Mouse (Mus musculus) sigmoid colon, adult 10 weeks (tissue): ENCODE measurements around the gene Zfp658. TPM values are rescaled to one million over a fixed set of nuclear protein-coding genes. Genes with fewer than 3 reads are reported as not detected.

Source experiments
- polyA plus RNA-seq: library from polyadenylated mRNA; stranded (reverse); fragments of 350-450 nt; fragmentation: Illumina TruSeq; extraction: RNeasy Lipid Tissue Mini Kit (QIAGEN cat#74804); gene quantifications from one replicate; pipeline ENCODE4 v1.2.3, GENCODE M21; 2014; ENCODE audit warnings: low read depth, low replicate concordance

The Zfp658 gene
- 1.5 TPM for polyA plus RNA-seq

GRCm38 (mm10) chr7:43562006-43562633 is at the start of gene Zfp658:
Gene Zfp658, plus strand, starts transcription at chr7:43562256.

DNA sequence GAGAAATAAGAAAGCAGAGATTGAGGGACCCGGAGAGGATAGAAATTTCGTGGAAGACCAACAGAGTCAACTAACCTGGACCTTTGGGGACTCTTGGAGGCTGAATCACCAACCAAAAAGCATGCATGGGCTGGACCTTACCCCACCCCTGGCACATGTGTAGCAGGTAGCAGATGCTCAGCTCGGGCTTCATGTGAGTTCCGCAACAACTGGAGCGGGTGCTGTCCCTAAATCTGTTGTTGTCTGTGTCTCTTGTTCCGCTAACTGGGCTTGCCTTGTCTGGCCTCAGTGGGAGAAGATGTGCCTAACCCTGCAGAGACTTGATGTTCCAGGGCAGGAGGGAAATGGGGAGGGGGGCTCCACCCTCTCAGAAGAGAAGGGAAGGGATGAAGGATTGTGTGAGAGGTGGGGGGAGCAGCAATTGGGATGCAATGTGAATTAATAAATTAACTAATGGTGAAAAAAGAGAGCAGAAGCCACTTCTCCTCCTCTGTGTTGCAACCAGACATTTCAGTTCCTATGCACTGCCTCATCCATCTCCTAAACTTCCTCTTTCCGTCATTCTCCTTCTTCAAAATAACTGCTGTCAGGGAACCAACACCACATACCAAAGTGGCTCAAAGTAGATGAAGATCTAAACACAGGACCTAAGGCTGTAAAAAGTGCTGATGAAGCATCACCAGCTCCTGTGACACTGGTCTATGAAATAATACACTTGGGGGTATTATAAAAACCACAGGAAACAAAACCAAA is 17.7 kb upstream of the Zfp658 start, which contains the start of gene Cd33:
Gene Cd33 (minus strand): TSS at position 204 of the 753 bp plus-strand sequence.

DNA sequence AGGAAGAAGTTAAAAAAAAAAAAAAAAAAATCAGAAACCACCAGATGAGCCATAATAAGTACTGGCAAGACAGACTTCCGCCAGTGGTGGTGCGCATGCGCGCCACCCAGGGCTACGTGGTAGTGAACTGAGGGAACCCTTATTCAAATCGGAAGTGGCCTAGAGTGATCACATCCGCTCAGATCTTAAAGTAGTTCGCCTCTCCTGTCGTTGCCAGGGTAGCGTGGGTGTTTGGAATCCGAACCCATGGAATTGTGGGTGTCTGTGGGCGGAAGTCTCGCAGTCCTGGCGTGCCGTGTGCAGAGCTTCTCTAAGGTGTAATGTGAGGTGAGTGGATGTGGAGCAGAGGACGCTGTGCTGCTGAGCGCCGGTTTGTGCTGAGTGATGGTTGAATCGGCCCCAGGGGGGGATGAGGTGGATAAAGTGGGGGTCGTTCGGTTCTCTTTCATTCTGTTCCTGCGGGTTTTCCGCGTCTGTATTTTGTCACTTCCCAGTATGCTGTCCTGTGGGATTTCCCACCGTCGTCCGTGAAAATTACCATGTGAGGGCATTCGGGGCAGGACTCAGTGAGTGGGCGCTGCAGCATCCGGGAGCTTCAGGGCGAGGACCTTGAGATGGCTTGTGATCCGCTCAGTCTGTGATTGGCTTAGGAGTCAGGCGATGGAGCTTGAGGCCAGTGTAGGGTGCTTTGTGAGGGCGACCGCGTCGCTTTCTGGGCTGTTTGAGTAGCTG is 17.6 kb downstream of the Zfp658 start, which contains the start of gene Zfp719:
Gene Zfp719 (plus strand): TSS at position 171 of the 732 bp plus-strand sequence.

DNA sequence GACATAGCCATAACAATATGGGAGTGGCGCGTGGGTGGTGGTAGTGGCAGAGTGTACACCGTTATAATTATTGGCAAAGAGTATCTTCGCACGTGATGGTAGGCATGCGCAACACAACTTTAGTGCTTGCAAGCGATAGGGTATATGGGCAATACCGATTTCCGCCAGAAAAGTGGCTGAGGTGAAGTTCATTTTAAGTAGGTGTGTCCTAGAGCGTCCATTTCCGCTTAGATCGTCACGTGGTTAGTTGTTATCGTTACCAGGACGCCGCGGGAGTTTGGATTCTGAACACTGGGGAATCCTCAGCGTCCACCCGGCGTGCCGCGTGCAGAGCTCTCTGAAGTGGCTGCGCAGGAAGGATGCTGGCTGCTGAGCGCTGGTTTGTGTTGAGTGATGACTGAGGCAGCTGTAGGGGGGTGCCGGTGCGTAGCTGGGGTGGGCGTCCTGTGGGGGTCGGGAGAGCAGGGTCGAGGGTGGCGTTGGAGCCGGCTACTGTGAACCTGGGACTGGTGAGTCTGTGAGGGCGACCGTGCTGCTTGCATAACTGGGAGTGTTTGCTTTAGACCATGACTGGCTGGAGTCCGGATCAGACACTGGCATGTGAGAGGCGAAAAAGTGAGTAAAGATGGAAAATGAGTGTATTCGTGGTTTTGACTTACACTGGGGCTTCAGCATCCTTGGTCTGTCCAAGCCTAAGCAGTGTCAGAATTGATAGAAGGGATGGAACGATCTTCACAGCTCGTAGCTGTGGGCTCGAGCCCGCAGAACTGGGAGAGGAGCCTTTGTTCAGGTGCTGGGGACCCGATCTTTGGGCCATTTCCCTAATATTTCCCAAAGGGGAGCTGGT is 45.1 kb downstream of the Zfp658 start, which contains the start of gene Zfp819:
Gene Zfp819 (plus strand): TSS at position 274 of the 847 bp plus-strand sequence.

Other genes with a start within 250 kb of the Zfp658 start
- 54.4 TPM for gene Zfp715, start 249.0 kb upstream of the Zfp658 start, polyA plus RNA-seq
- gene Siglecf, start 210.9 kb upstream of the Zfp658 start, polyA plus RNA-seq: 2.7 TPM
- 1.9 TPM for gene Siglecg, start 154.1 kb upstream of the Zfp658 start, polyA plus RNA-seq
- gene Lim2, start 134.6 kb upstream of the Zfp658 start, polyA plus RNA-seq: not detected
- gene Nkg7, start 125.2 kb upstream of the Zfp658 start, polyA plus RNA-seq: not detected
- not detected for gene Cldnd2, start 121.5 kb upstream of the Zfp658 start, polyA plus RNA-seq
- 4.8 TPM for gene Etfb, start 118.2 kb upstream of the Zfp658 start, polyA plus RNA-seq
- not detected for gene Gm45233, start 118.1 kb upstream of the Zfp658 start, polyA plus RNA-seq
- gene Vsig10l, start 99.1 kb upstream of the Zfp658 start, polyA plus RNA-seq: 0.32 TPM
- gene Iglon5, start 72.2 kb upstream of the Zfp658 start, polyA plus RNA-seq: not detected
- not detected for gene 4931406B18Rik, start 56.3 kb upstream of the Zfp658 start, polyA plus RNA-seq
- 14.8 TPM for gene Cd33, start 17.8 kb upstream of the Zfp658 start, polyA plus RNA-seq
- gene Zfp719, start 17.4 kb downstream of the Zfp658 start, polyA plus RNA-seq: 17.7 TPM
- not detected for gene Zfp819, start 44.9 kb downstream of the Zfp658 start, polyA plus RNA-seq
- 2.9 TPM for gene Ceacam18, start 72.5 kb downstream of the Zfp658 start, polyA plus RNA-seq
- 0.54 TPM for gene Siglece, start 97.9 kb downstream of the Zfp658 start, polyA plus RNA-seq
- gene Ctu1, start 109.8 kb downstream of the Zfp658 start, polyA plus RNA-seq: 2.9 TPM
- gene Klk14, start 128.2 kb downstream of the Zfp658 start, polyA plus RNA-seq: not detected
- gene Klk13, start 150.3 kb downstream of the Zfp658 start, polyA plus RNA-seq: not detected
- gene Klk12, start 206.6 kb downstream of the Zfp658 start, polyA plus RNA-seq: not detected
- gene Klk11, start 212.3 kb downstream of the Zfp658 start, polyA plus RNA-seq: not detected
- gene Klk10, start 218.8 kb downstream of the Zfp658 start, polyA plus RNA-seq: not detected
- gene Klk9, start 229.6 kb downstream of the Zfp658 start, polyA plus RNA-seq: not detected
- gene Klk8, start 235.3 kb downstream of the Zfp658 start, polyA plus RNA-seq: not detected
- gene Klk7, start 249.0 kb downstream of the Zfp658 start, polyA plus RNA-seq: not detected